Mouse (Mus musculus) urinary bladder, postnatal 25 days (tissue): ENCODE measurements around the gene Errfi1.
A peak's percentile ranks its signal among the peaks of the same experiment; 100 is the strongest.

ENCODE experiments used
- DNase-seq: peaks from one replicate; pipeline ENCODE4 v3.0.0; 2022; ENCODE audit warnings: low spot score

Gene Errfi1

GRCm38 (mm10) chr4:150853680-150854461, at the start of gene Errfi1:
Gene Errfi1, plus strand, starts transcription at chr4:150853919.
- no peak for DNase-seq

GRCm38 (mm10) chr4:150804204-150804603, 49.5 kb upstream of the Errfi1 start:
- DNase-seq: no peak

GRCm38 (mm10) chr4:150807727-150808470, 45.8 kb upstream of the Errfi1 start:
- no peak for DNase-seq

- no peak for DNase-seq
These were observed 45.3 kb upstream of the Errfi1 start for GRCm38 (mm10) chr4:150808471-150808847.

GRCm38 (mm10) chr4:150809323-150809722, 44.4 kb upstream of the Errfi1 start:
- no peak for DNase-seq

- DNase-seq: no peak
These were observed 38.6 kb upstream of the Errfi1 start for GRCm38 (mm10) chr4:150815144-150815543.

- no peak for DNase-seq
These were observed 37.2 kb upstream of the Errfi1 start for GRCm38 (mm10) chr4:150816414-150816951.

GRCm38 (mm10) chr4:150819126-150819910, 34.4 kb upstream of the Errfi1 start:
- no peak for DNase-seq

GRCm38 (mm10) chr4:150821381-150821780, 32.3 kb upstream of the Errfi1 start:
- no peak for DNase-seq

GRCm38 (mm10) chr4:150822624-150823023, 31.1 kb upstream of the Errfi1 start:
- no peak for DNase-seq

GRCm38 (mm10) chr4:150823614-150824480, 29.9 kb upstream of the Errfi1 start:
- DNase-seq: no peak

GRCm38 (mm10) chr4:150824877-150825276, 28.8 kb upstream of the Errfi1 start:
- DNase-seq: no peak

GRCm38 (mm10) chr4:150825531-150825930, 28.2 kb upstream of the Errfi1 start:
- peak; percentile 44 for DNase-seq

- no peak for DNase-seq
These were observed 22.4 kb upstream of the Errfi1 start for GRCm38 (mm10) chr4:150831321-150831720.

- DNase-seq: no peak
These were observed 21.8 kb upstream of the Errfi1 start for GRCm38 (mm10) chr4:150831941-150832340.

GRCm38 (mm10) chr4:150835163-150835562, 18.6 kb upstream of the Errfi1 start:
- DNase-seq: no peak

GRCm38 (mm10) chr4:150836258-150836657, 17.5 kb upstream of the Errfi1 start:
- no peak for DNase-seq

GRCm38 (mm10) chr4:150836961-150837360, 16.8 kb upstream of the Errfi1 start:
- DNase-seq: no peak

GRCm38 (mm10) chr4:150837458-150837857, 16.3 kb upstream of the Errfi1 start:
- no peak for DNase-seq

- DNase-seq: no peak
These were observed 11.7 kb upstream of the Errfi1 start for GRCm38 (mm10) chr4:150842045-150842444.

- DNase-seq: no peak
These were observed 10.5 kb upstream of the Errfi1 start for GRCm38 (mm10) chr4:150843181-150843580.
